Mouse (Mus musculus) retina, adult 2 months (tissue): ENCODE data around the gene Npb.
A peak's percentile ranks its signal among the peaks of the same experiment; 100 is the strongest.
"Not testable (repeated sequence)": the region's sequence is repeated elsewhere in the genome, so short reads cannot be mapped to it uniquely, and the experiment has no call there.

Source experiments
- DNase-seq: peaks from one replicate; pipeline ENCODE4 v3.0.0-alpha.2; 2012; ENCODE audit warnings: low read depth, low spot score

Npb gene

GRCm38 (mm10) chr11:120579316-120580107, 28.8 kb upstream of the Npb start:
- no peak for DNase-seq

DNA sequence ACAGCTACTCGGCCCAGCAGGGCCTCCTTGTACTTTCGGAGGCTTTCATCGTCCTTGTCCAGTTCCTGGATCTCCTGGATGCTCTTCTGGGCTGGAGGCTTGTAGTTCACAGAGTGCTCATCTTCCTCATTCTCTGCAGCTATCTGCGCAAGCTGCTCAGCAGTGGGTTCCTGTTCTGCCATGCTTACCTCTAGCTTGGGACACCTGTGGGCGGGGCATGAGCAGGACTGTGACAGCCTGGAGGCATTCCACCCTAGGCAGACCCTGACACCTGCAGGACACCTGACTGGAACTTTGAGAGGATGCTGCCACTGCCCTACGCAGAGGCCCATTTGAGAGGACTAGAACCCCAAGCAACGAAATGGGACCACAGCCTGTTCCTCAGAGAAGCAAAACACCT, 28.1 kb upstream of the Npb start:
- no peak for DNase-seq

DNA sequence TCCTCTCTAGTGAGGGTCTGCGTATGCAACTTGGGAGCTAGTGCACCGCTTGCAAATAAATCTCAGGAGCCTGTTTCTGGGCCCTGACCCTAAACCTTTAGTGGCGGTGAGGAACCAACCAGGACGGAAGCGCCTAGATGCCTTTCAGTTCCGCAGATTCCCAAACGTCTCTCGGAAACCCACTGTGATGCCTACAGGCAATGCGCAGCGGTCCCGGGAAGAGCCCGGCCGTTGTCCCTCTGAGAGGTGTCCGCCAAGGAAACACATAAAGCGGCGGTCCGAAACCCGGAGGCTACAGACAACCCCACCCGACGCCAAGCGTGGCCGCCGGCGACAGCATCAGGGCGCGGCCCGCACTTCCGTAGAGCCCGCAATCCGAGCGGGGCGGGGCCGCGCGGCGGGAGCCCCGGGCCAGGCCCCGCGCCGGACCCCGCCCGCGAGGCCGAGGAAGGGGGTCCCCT, 27.4 kb upstream of the Npb start:
- DNase-seq: no peak

GRCm38 (mm10) chr11:120581490-120582267, 26.6 kb upstream of the Npb start, which contains the start of gene Arhgdia:
Arhgdia (minus strand) TSS chr11:120581624.
- peak; percentile 74 for DNase-seq

DNA sequence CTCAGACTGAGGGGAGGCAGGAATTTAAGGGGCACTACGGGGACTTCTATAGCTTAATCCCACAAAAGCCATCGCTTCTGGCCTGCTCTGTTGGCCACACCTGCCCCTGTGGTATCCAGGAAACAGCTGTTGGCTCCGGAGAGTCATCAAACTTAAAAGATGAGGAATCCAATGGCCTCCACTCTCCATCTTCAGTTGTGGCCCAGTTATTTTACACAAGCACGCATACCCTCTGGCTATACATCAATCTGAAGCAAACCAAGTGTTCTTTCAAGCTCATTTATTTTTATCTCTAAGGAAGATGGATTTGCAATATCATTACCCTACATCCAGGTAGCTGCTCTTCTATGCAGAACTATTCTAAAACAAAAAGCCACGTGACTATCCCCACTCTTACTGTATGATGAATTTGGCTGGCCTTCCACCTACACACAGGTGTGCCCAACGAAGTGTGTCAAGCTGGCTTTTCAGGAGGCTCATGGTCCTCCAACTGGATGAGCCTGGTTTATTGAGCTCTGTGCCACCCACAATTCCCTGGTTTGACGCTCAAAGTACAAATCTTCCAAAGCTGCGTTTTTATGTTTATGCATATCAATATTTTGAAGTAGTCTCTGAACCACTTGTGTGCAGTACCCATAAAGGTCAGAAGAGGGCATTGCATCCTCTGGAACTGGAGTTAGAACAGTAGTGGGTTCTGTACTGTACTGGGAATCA, 25.9 kb upstream of the Npb start:
- no peak for DNase-seq

GRCm38 (mm10) chr11:120582982-120583293, 25.3 kb upstream of the Npb start:
- not testable (repeated sequence) for DNase-seq

DNA sequence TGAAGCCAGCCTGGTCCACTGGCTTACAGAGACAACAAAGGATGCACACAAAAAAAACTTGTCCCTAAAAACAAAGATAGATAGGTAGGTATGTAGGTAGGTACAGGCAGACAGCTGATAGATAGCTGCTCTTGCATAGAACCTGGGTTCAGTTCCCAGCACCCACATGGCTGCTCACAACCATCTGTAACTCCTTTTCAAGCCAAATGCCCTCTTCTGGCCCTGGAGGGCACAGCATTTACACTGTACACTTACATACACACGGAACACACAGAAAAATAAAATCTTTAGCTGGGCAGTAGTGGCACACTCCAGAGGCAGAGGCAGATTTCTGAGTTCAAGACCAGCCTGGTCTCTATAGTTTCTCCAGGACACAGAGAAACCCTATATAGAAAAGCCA, 24.3 kb upstream of the Npb start:
- DNase-seq: no peak

DNA sequence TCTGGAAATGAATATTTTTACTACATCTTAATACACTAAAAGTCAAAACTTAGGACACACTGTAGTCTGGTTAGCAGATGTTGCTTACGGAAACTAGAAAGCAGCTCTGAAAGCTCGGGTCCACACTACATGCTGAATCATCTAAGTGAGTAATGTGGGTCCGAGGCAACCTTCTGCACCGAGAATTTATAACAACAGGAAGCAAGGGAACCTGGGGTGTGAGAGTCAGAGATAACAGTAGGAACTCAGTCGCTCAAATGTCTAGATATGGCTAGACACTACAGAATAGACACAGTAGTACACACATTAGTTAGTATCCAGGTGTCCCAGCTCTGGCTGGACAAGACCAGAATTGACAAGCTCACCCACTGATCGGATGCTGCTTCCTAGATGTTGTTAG, 19.7 kb upstream of the Npb start:
- DNase-seq: no peak

- no peak for DNase-seq
Measured at GRCm38 (mm10) chr11:120597240-120598235, 10.7 kb upstream of the Npb start.

GRCm38 (mm10) chr11:120598283-120598989, 9.8 kb upstream of the Npb start, which contains the start of the genes Alyref and Anapc11:
Alyref (minus strand) TSS chr11:120598365.
Anapc11 (plus strand) TSS chr11:120598421.
- peak; percentile 83 for DNase-seq

GRCm38 (mm10) chr11:120598990-120599549, 9.2 kb upstream of the Npb start:
- DNase-seq: no peak

GRCm38 (mm10) chr11:120600716-120601115, 7.6 kb upstream of the Npb start:
- no peak for DNase-seq

GRCm38 (mm10) chr11:120603545-120603944, 4.7 kb upstream of the Npb start:
- DNase-seq: no peak

DNA sequence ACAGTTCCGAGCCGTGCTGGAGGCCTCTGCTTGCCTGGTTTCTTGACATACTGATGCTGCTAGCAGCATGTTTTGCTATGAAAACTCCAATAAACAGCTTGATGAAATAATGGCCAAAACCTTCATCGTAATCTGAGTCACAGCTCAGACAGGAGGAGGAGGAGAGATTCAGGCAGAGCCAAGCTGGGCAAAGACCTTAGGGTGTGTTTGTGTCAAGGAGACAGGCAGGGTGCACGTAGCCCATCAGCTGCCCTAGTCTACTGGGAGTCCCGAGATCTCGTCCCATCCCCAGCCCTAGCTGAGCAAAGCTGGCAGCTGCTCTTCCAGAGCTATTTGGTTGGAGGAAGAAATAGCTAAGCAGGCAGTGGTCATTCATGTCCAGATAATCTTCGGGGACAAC, 2.6 kb upstream of the Npb start:
- no peak for DNase-seq

- DNase-seq: no peak
Measured at GRCm38 (mm10) chr11:120606764-120607163, 1.5 kb upstream of the Npb start.

- DNase-seq: no peak
Measured at GRCm38 (mm10) chr11:120609250-120609649, 973 bp downstream of the Npb start.

DNA sequence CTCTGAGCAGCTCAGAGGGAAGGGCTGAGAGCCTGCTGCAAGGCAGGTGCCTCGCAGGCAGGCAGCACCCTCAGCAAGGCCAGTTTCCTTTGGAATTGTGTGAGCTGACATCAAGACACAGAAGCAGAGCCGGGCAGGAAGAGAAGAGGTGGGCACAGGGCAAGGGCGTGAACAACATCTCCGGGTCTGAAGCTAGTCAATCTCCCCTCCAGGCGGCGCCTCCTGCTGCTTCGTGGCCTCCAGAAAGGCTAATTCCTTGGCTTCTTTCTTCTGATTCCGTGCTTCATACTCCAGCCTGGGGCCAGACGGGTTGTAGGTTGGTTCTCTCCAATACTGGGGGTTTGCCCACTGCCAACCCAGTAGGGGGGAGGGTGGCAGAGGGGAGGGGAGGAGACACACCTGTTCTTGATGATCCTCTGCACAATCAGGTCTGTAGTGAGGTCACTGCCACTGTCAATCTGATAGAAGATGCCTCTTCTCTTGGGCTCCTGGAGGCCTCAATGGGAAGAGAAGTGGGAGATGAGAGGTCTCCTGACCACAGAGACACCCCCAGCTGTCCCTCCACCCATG, 2.3 kb downstream of the Npb start:
- no peak for DNase-seq

DNA sequence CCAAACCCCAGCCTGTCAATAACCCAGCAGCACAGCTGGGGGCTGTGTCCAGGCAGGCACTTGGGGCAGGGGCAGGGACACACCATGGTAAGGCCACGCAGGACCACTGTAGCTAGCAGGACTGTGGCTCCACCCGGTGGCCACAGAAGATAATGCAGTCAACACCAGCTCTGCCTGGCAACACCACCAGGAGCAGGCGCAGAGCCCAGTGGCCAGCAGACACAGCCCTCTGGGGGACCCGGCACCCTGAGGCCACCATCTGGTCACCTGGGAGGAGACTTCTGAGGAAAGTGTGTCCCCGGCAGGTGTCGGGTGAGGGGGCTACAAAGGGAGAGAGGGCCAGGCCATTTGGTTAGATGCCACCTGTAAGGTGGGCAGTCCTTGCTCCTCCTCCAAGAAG, 4.5 kb downstream of the Npb start:
- DNase-seq: no peak

DNA sequence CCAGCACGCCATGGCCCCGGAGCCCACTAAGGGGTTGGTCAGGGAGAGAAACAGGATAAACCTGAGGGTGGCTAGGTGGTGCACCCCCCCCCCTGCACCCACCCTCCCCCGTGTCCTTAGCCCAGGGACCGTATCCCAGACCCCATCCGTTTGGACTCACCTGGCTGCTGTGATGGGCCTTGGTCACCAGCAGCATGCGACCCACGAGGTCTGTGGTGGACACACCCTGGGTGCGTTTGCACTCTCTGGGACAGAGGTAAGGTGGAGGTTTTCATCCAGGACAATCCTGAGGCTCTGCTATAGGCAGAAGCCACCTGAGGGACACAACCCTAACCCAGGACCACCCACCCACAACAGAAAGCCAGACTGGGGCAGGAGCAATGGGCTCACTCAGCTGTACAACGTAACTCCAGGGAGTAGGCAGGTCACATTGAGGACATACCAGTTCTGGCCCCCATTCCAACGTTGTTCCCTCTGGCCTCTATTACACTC, 5.2 kb downstream of the Npb start:
- no peak for DNase-seq
